33 mouse cellular contexts compared by ENCODE assay signal in the genomic region with DNA sequence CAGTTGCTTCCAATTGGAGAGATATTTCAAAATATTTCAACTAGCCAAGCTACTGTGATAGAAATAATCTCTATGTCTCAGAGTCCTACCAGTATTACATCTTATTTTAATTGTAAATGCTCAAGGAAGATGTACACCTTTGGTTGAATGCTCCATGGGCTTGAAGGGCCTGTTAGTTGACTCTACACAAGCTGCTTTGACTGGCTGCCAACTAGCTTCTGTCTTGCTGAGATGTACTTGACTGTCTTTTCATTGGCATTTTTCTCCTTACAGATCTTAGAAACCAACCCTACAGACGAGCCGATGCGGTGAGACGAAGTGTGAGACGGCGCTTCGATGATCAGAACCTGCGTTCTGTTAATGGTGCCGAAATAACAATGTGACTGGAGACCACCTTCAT. TPM values are rescaled to one million over a fixed set of nuclear protein-coding genes. Genes with fewer than 3 reads are reported as not detected.
DNase-seq lines count a peak whose midpoint lies in the region; ATAC-seq and TF ChIP-seq lines count a peak whose summit lies in the region.
"Had no signal": no experiment of that assay in that cellular context is flagged by ENCODE, and none has a peak within 500 bp of the region (broad histone marks: within the 10 kb centered on the region; RNA-seq: fewer than 3 reads in every experiment).

No protein-coding gene starts in this region.

- H3K4me1 ChIP-seq in forebrain, embryonic 14.5 days (ENCODE audit: control insufficient read depth, insufficient read depth, low read length), result no peaks in the 10 kb centered on the region
- H3K4me1 ChIP-seq in forebrain, embryonic 11.5 days (replicated peaks; ENCODE audit: control insufficient read depth, insufficient read depth, low read length), result no peaks in the 10 kb centered on the region
- no peaks in the 10 kb centered on the region for H3K4me1 ChIP-seq in MEL (ENCODE audit: control insufficient read depth in 1 of 2, insufficient read depth in 2 of 2, low read length in 2 of 2)
- H3K4me1 ChIP-seq: embryonic facial prominence, embryonic 13.5 days; forebrain, embryonic 10.5 days; heart, embryonic 10.5 days; heart, embryonic 15.5 days; limb, embryonic 12.5 days; liver, embryonic 15.5 days; midbrain, embryonic 10.5 days; neural tube, embryonic 12.5 days had no signal

- H3K9me3 ChIP-seq in forebrain, embryonic 14.5 days (replicated peaks; ENCODE audit: control insufficient read depth, low read length), result no peaks in the 10 kb centered on the region
- H3K9me3 ChIP-seq in forebrain, embryonic 11.5 days (ENCODE audit: control insufficient read depth, low read length), result no peaks in the 10 kb centered on the region
- no peaks in the 10 kb centered on the region for H3K9me3 ChIP-seq in MEL (replicated peaks; ENCODE audit: insufficient read depth, low read length)
- H3K9me3 ChIP-seq: embryonic facial prominence, embryonic 13.5 days; forebrain, embryonic 10.5 days; heart, embryonic 10.5 days; heart, embryonic 15.5 days; limb, embryonic 12.5 days; liver, embryonic 15.5 days; midbrain, embryonic 10.5 days; neural tube, embryonic 12.5 days had no signal

- H3K36me3 ChIP-seq in forebrain, embryonic 14.5 days (ENCODE audit: control insufficient read depth, insufficient read depth, low read length), result peaks cover 58% of the 10 kb centered on the region
- no peaks in the 10 kb centered on the region for H3K36me3 ChIP-seq in forebrain, embryonic 11.5 days (ENCODE audit: control insufficient read depth, insufficient read depth, low read length)
- H3K36me3 ChIP-seq in MEL (ENCODE audit: control insufficient read depth in 1 of 2, insufficient read depth in 2 of 2, low read length in 2 of 2), result peaks cover 0 to 1% of the 10 kb centered on the region in 2 experiments; a peak in 2 of 4 replicates
- H3K36me3 ChIP-seq: heart, embryonic 15.5 days had no signal

- TF ChIP-seq RAD21 in MEL (IDR thresholded peaks at IDR 0.05; ENCODE audit: low read depth, low read length), result no peak

- WGBS in forebrain, embryonic 14.5 days, result 90% methylated on average over 9 of the region's 9 CpGs
- 96% methylated on average over 9 of the region's 9 CpGs for WGBS in forebrain, embryonic 11.5 days

- no peaks in the 10 kb centered on the region for H3K27me3 ChIP-seq in forebrain, embryonic 14.5 days (replicated peaks; ENCODE audit: control insufficient read depth, insufficient read depth, low read length)
- H3K27me3 ChIP-seq in forebrain, embryonic 11.5 days (ENCODE audit: control insufficient read depth, insufficient read depth, low read length), result no peaks in the 10 kb centered on the region
- no peaks in the 10 kb centered on the region for H3K27me3 ChIP-seq in MEL (ENCODE audit: control insufficient read depth in 1 of 2, insufficient read depth in 2 of 2, low read length in 2 of 2)
- H3K27me3 ChIP-seq: embryonic facial prominence, embryonic 13.5 days; heart, embryonic 15.5 days; limb, embryonic 12.5 days; liver, embryonic 15.5 days; neural tube, embryonic 12.5 days had no signal

- no peak overlapping the region for H3K4me2 ChIP-seq in forebrain, embryonic 14.5 days (ENCODE audit: low read length)
- no peak overlapping the region for H3K4me2 ChIP-seq in forebrain, embryonic 11.5 days (ENCODE audit: low read depth, low read length, severe bottlenecking)
- H3K4me2 ChIP-seq: embryonic facial prominence, embryonic 13.5 days; heart, embryonic 15.5 days; limb, embryonic 12.5 days; liver, embryonic 15.5 days; lung, embryonic 14.5 days; neural tube, embryonic 12.5 days had no signal

- no peak overlapping the region for H3K9ac ChIP-seq in forebrain, embryonic 14.5 days (ENCODE audit: low read length)
- H3K9ac ChIP-seq in forebrain, embryonic 11.5 days (ENCODE audit: low read length), result no peak overlapping the region
- H3K9ac ChIP-seq in MEL (ENCODE audit: control insufficient read depth, low read depth, low read length, poor library complexity, severe bottlenecking), result no peak overlapping the region
- H3K9ac ChIP-seq: embryonic facial prominence, embryonic 13.5 days; forebrain, postnatal 0 days; heart, embryonic 15.5 days; limb, embryonic 12.5 days; liver, embryonic 15.5 days; lung, embryonic 14.5 days; neural tube, embryonic 12.5 days had no signal

- TF ChIP-seq EP300 in MEL (IDR thresholded peaks at IDR 0.05; ENCODE audit: low read depth in 1 of 2, low read length in 2 of 2), result no peak

- H3K4me3 ChIP-seq in forebrain, embryonic 14.5 days (ENCODE audit: low read depth, low read length), result no peak overlapping the region
- no peak overlapping the region for H3K4me3 ChIP-seq in forebrain, embryonic 11.5 days (ENCODE audit: low read depth, low read length)
- no peak overlapping the region for H3K4me3 ChIP-seq in MEL (ENCODE audit: control insufficient read depth in 1 of 2, insufficient read depth in 1 of 2, low read depth in 2 of 2, low read length in 2 of 2)
- H3K4me3 ChIP-seq: embryonic facial prominence, embryonic 13.5 days; forebrain, embryonic 10.5 days; heart, embryonic 10.5 days; heart, embryonic 15.5 days; limb, embryonic 12.5 days; liver, embryonic 15.5 days; midbrain, embryonic 10.5 days; myocyte; neural tube, embryonic 12.5 days had no signal

- no peak for TF ChIP-seq CTCF in MEL (IDR thresholded peaks at IDR 0.05 in 2 of 3, conservative IDR thresholded peaks at IDR 0.05 in 1 of 3; ENCODE audit: control insufficient read depth in 1 of 3, insufficient read depth in 1 of 3, low read depth in 2 of 3, low read length in 3 of 3, poor library complexity in 1 of 3, severe bottlenecking in 1 of 3)

- TF ChIP-seq POLR2A in MEL (IDR thresholded peaks at IDR 0.05; ENCODE audit: control insufficient read depth in 1 of 2, insufficient read depth in 1 of 2, low read depth in 1 of 2, low read length in 2 of 2, poor library complexity in 1 of 2), result no peak

- H3K79me2 ChIP-seq in MEL (ENCODE audit: control insufficient read depth, insufficient read depth, low read length, poor library complexity), result no peaks in the 10 kb centered on the region

- ATAC-seq in forebrain, embryonic 14.5 days, result no peak
- ATAC-seq in forebrain, embryonic 11.5 days (replicated peaks; ENCODE audit: low FRiP score), result no peak
- ATAC-seq in megakaryocyte progenitor cell, adult 5-6 weeks (replicated peaks; ENCODE audit: poor library complexity), result no peak
- ATAC-seq: activated CD4-positive, CD25-positive, alpha-beta regulatory T cell, adult 4 months; forebrain, postnatal 0 days; intestine, embryonic 16.5 days; midbrain, embryonic 16.5 days had no signal

- no peak overlapping the region for H3K27ac ChIP-seq in forebrain, embryonic 14.5 days (ENCODE audit: low read depth, low read length)
- no peak overlapping the region for H3K27ac ChIP-seq in forebrain, embryonic 11.5 days (ENCODE audit: low read depth, low read length)
- H3K27ac ChIP-seq in MEL (ENCODE audit: control insufficient read depth, low read depth, low read length), result no peak overlapping the region
- H3K27ac ChIP-seq: embryonic facial prominence, embryonic 13.5 days; forebrain, embryonic 10.5 days; heart, embryonic 10.5 days; heart, embryonic 15.5 days; limb, embryonic 12.5 days; liver, embryonic 15.5 days; midbrain, embryonic 10.5 days; neural tube, embryonic 12.5 days had no signal

- DNase-seq in forebrain, embryonic 14.5 days (ENCODE audit: low spot score), result peak; percentile 34
- no peak for DNase-seq in forebrain, embryonic 11.5 days (ENCODE audit: low spot score)
- no peak for DNase-seq in MEL (ENCODE audit: low read depth, low spot score)
- DNase-seq in cerebellum, adult 9-10 months, result peak; percentile 36
- DNase-seq in cerebellum, postnatal 36 days, result peak; percentile 17 to 39
- DNase-seq in adrenal gland, postnatal 10 days, result no peak
- DNase-seq: adrenal gland, adult 2 months; B cell, adult 2 months; forebrain, postnatal 0 days; gastrocnemius, postnatal 14 days; heart, adult 11 months; kidney, adult 8-10 months; kidney, postnatal 10 days; layer of hippocampus, adult 9-11 months; lung, embryonic 14.5 days; lung, postnatal 14 days; right cerebral cortex, adult 18-20 months; spleen, adult 18-20 months; thymus, adult 18-20 months; thymus, postnatal 25 days had no signal

TF ChIP-seq in MEL, 35 proteins besides CTCF, POLR2A, EP300 and RAD21:
- no peak for TF ChIP-seq JUND (IDR thresholded peaks at IDR 0.05; ENCODE audit: low read depth, low read length)
- no peak for TF ChIP-seq SMC3 (IDR thresholded peaks at IDR 0.05; ENCODE audit: low read depth, low read length)
- TF ChIP-seq MAX (IDR thresholded peaks at IDR 0.05; ENCODE audit: low read length), result no peak
- TF ChIP-seq BHLHE40 (IDR thresholded peaks at IDR 0.05; ENCODE audit: borderline replicate concordance, low read depth, low read length), result no peak
- TF ChIP-seq POLR2AphosphoS2 (IDR thresholded peaks at IDR 0.05; ENCODE audit: low read length), result peak; percentile 51; the same call in 1 of the 2 replicates
- no peak for TF ChIP-seq MAFK (IDR thresholded peaks at IDR 0.05; ENCODE audit: borderline replicate concordance, low read depth, low read length)
- TF ChIP-seq TCF12 (IDR thresholded peaks at IDR 0.05; ENCODE audit: low read depth, low read length), result no peak

RNA-seq across cellular contexts. Expression of a gene that starts 59.5 kb away (rescaled TPM):
- 154 and 183 TPM in 2 replicates for polyA plus RNA-seq in forebrain, embryonic 14.5 days (2014; fragmentation: Nextera tagmentation; extraction: Ambion mirVana)
- polyA plus RNA-seq in forebrain, embryonic 11.5 days (2014; fragmentation: Nextera tagmentation; extraction: Ambion mirVana), result 182 and 190 TPM in 2 replicates
- 82.9 and 92.0 TPM in 2 replicates for total RNA-seq in MEL (2012; rRNA removed)
- polyA plus RNA-seq in MEL (2012; ENCODE audit: insufficient read depth in 1 of 2, insufficient read length in 2 of 2, low read depth in 1 of 2, low replicate concordance in 2 of 2, missing spikeins in 1 of 2), result 10 to 100 TPM; 94.9 to 98.5 TPM
- 119 and 125 TPM in 2 replicates for total RNA-seq in megakaryocyte progenitor cell, adult 5-6 weeks (2015)
- total RNA-seq in megakaryocyte progenitor cell, adult 5-6 weeks (2017), result 182 and 240 TPM in 2 replicates
- 10 to 100 TPM; 67.2 to 67.8 TPM for total RNA-seq in adrenal gland, postnatal 10 days (2021)

RNA-seq across cellular contexts. Expression of a gene that starts 60.0 kb away (rescaled TPM):
- 59.3 and 62.2 TPM in 2 replicates for polyA plus RNA-seq in forebrain, embryonic 14.5 days (2014; fragmentation: Nextera tagmentation; extraction: Ambion mirVana)
- 85.8 and 90.0 TPM in 2 replicates for polyA plus RNA-seq in forebrain, embryonic 11.5 days (2014; fragmentation: Nextera tagmentation; extraction: Ambion mirVana)
- 43.1 and 43.8 TPM in 2 replicates for total RNA-seq in MEL (2012; rRNA removed)
- 100 to 1,000 TPM in 1 of 2 experiments, 10 to 100 TPM in 1; 53.1 to 438 TPM for polyA plus RNA-seq in MEL (2012; ENCODE audit: insufficient read depth in 1 of 2, insufficient read length in 2 of 2, low read depth in 1 of 2, low replicate concordance in 2 of 2, missing spikeins in 1 of 2)
- total RNA-seq in megakaryocyte progenitor cell, adult 5-6 weeks (2015), result 45.1 and 48.4 TPM in 2 replicates
- 25.8 and 38.7 TPM in 2 replicates for total RNA-seq in megakaryocyte progenitor cell, adult 5-6 weeks (2017)
- 10 to 100 TPM; 30.3 to 35.1 TPM for total RNA-seq in adrenal gland, postnatal 10 days (2021)

Comparison
In these comparisons a context has a peak if more than half of its experiments do, and no peak if none do; other contexts are left out.
1. DNase-seq: peak in forebrain, embryonic 14.5 days (single experiment), cerebellum, adult 9-10 months (single experiment) and cerebellum, postnatal 36 days (2 of 2); none in forebrain, embryonic 11.5 days (single experiment), MEL (single experiment) and adrenal gland, postnatal 10 days (single experiment).